Mouse (Mus musculus) G1E-ER4 (cell line): ENCODE data around the gene Itgam. TPM values are rescaled to one million over a fixed set of nuclear protein-coding genes. Genes with fewer than 3 reads are reported as not detected.

Source experiments
- GATA1 ChIP-seq: IDR thresholded peaks from one replicate; pipeline ENCODE4 v1.8.0; 2012; ENCODE audit warnings: low read length, inconsistent platforms
- polyA plus RNA-seq: library from polyadenylated mRNA; stranded (reverse); fragments of >175 nt; gene quantifications from 2 replicates; pipeline ENCODE4 v1.2.3, GENCODE M21; 2012

Gene Itgam
- polyA plus RNA-seq, 1 experiment: not detected

- no peak for TF ChIP-seq GATA1
Observed at GRCm38 (mm10) chr7:128164001-128164400, 101.6 kb downstream of the Itgam start.

GRCm38 (mm10) chr7:128166391-128166790 is 104.0 kb downstream of the Itgam start:
- no peak for TF ChIP-seq GATA1

Other genes starting within 250 kb of the Itgam start
- 85.1 and 93.9 TPM in 2 replicates for gene Stx4a, start 238.3 kb upstream of the Itgam start, polyA plus RNA-seq
- 0.06 and 0.10 TPM in 2 replicates for gene Stx1b, start 238.1 kb upstream of the Itgam start, polyA plus RNA-seq
- gene Zfp646, start 186.4 kb upstream of the Itgam start, polyA plus RNA-seq: 24.0 and 32.5 TPM in 2 replicates
- 33.5 and 36.7 TPM in 2 replicates for gene Zfp668, start 185.8 kb upstream of the Itgam start, polyA plus RNA-seq
- 0.48 and 0.67 TPM in 2 replicates for gene Prss53, start 171.7 kb upstream of the Itgam start, polyA plus RNA-seq
- not detected in 2 replicates for gene Gm21974, start 167.2 kb upstream of the Itgam start, polyA plus RNA-seq
- 13.6 and 14.7 TPM in 2 replicates for gene Vkorc1, start 167.0 kb upstream of the Itgam start, polyA plus RNA-seq
- gene Bckdk, start 158.6 kb upstream of the Itgam start, polyA plus RNA-seq: 166 and 183 TPM in 2 replicates
- 7.0 and 7.5 TPM in 2 replicates for gene Kat8, start 150.1 kb upstream of the Itgam start, polyA plus RNA-seq
- not detected in 2 replicates for gene Prss8, start 132.5 kb upstream of the Itgam start, polyA plus RNA-seq
- gene Prss36, start 115.9 kb upstream of the Itgam start, polyA plus RNA-seq: 5.5 and 10.0 TPM in 2 replicates
- gene Fus, start 95.2 kb upstream of the Itgam start, polyA plus RNA-seq: 578 and 702 TPM in 2 replicates
- 0.28 and 0.46 TPM in 2 replicates for gene Pycard, start 68.8 kb upstream of the Itgam start, polyA plus RNA-seq
- 0.04 and 0.05 TPM in 2 replicates for gene Trim72, start 58.7 kb upstream of the Itgam start, polyA plus RNA-seq
- gene Gm49368, start within 50 bp of the Itgam start, polyA plus RNA-seq: not detected in 2 replicates
- not detected in 2 replicates for gene Itgax, start 66.9 kb downstream of the Itgam start, polyA plus RNA-seq
- not detected in 2 replicates for gene Itgad, start 91.7 kb downstream of the Itgam start, polyA plus RNA-seq
- gene Cox6a2, start 143.7 kb downstream of the Itgam start, polyA plus RNA-seq: 0.92 and 1.3 TPM in 2 replicates
- 32.2 and 35.0 TPM in 2 replicates for gene Armc5, start 174.7 kb downstream of the Itgam start, polyA plus RNA-seq
- gene 9130023H24Rik, start 175.4 kb downstream of the Itgam start, polyA plus RNA-seq: 0.93 and 0.95 TPM in 2 replicates
- 0.02 TPM in 2 replicates for gene Tgfb1i1, start 184.2 kb downstream of the Itgam start, polyA plus RNA-seq
- gene Slc5a2, start 203.0 kb downstream of the Itgam start, polyA plus RNA-seq: not detected in 2 replicates
- gene BC017158, start 235.5 kb downstream of the Itgam start, polyA plus RNA-seq: 39.8 and 40.9 TPM in 2 replicates